Mouse (Mus musculus): ENCODE results near the gene Nhlrc4. TPM values are rescaled to one million over a fixed set of nuclear protein-coding genes. Genes with fewer than 3 reads are reported as not detected.

The Nhlrc4 gene
- polyA plus RNA-seq (2014; fragmentation: Nextera tagmentation; extraction: Ambion mirVana) = not detected in 2 replicates

- ATAC-seq (ENCODE audit: insufficient read depth) = no peak
- Histone ChIP-seq H3K27ac (ENCODE audit: low read depth) (no peak within 1 kb of the TSS), H3K36me3 (ENCODE audit: insufficient read depth) (no peaks in the 10 kb centered on the region), H3K9ac (0 out of 2 replicates have a peak within 1 kb of the TSS, but pooled peaks have one; percentile 20), H3K4me3 (ENCODE audit: low read depth, low read length) (no peak within 1 kb of the TSS), H3K9me3 (ENCODE audit: low read depth, low read length) (no peaks in the 10 kb centered on the region), H3K4me1 (ENCODE audit: insufficient read depth) (no peaks in the 10 kb centered on the region; the same call in 1 of the 2 replicates), H3K27me3 (ENCODE audit: insufficient read depth, low read length) (no peaks in the 10 kb centered on the region), H3K4me2 (no peak within 1 kb of the TSS)
- 52% methylated on average over 6 of the region's 6 CpGs for WGBS
- no peak for DNase-seq
- TF ChIP-seq CTCF (IDR thresholded peaks at IDR 0.05; ENCODE audit: low read depth) = no peak
These were observed at the start of gene Nhlrc4, which contains the start of gene Pigq for GRCm38 (mm10) chr17:25944366-25945163. Gene Nhlrc4 (minus strand): TSS chr17:25944961. Gene Pigq (minus strand): TSS chr17:25944936.

- no peak overlapping the region for H3K4me3 ChIP-seq (ENCODE audit: low read depth, low read length)
- DNase-seq = no peak
- ATAC-seq (ENCODE audit: insufficient read depth) = no peak
- no peak for TF ChIP-seq CTCF (IDR thresholded peaks at IDR 0.05; ENCODE audit: low read depth)
- no peak overlapping the region for H3K9ac ChIP-seq
- H3K36me3 ChIP-seq (ENCODE audit: insufficient read depth) = peaks cover 67% of the 10 kb centered on the region
- no peaks in the 10 kb centered on the region for H3K9me3 ChIP-seq (ENCODE audit: low read depth, low read length)
- 82% methylated on average over 3 of the region's 3 CpGs for WGBS
- no peak overlapping the region for H3K4me2 ChIP-seq
- no peaks in the 10 kb centered on the region for H3K27me3 ChIP-seq (ENCODE audit: insufficient read depth, low read length)
- no peak overlapping the region for H3K27ac ChIP-seq (ENCODE audit: low read depth)
- no peaks in the 10 kb centered on the region for H3K4me1 ChIP-seq (ENCODE audit: insufficient read depth)
These were observed 48.7 kb upstream of the Nhlrc4 start for GRCm38 (mm10) chr17:25993489-25993888.

DNA sequence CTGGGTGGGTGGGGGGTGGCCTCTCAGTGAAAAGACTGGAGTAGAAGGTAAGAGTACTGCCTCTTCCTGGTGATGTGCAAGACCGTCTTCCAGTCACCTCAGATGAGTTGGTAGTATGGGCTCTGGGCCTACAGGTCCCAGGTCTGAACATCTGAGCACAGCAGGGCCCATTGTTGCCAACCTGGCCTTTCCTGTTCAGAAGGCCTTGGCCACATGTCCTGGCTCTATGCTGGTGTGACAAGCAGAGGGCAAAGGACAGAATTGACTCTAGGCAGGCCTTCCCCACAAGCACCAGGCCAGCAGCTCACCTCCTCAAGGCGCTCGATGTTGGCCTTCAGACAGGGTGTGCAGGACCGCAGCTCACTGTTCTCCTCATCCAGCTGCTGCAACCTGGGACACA lies 47.5 kb upstream of the Nhlrc4 start:
- WGBS = 98% methylated on average over 4 of the region's 4 CpGs
- TF ChIP-seq CTCF (IDR thresholded peaks at IDR 0.05; ENCODE audit: low read depth) = no peak
- Histone ChIP-seq H3K9ac (no peak overlapping the region), H3K27me3 (ENCODE audit: insufficient read depth, low read length) (no peaks in the 10 kb centered on the region), H3K4me2 (no peak overlapping the region), H3K36me3 (ENCODE audit: insufficient read depth) (peaks cover 59% of the 10 kb centered on the region), H3K27ac (ENCODE audit: low read depth) (no peak overlapping the region), H3K4me3 (ENCODE audit: low read depth, low read length) (no peak overlapping the region), H3K4me1 (ENCODE audit: insufficient read depth) (no peaks in the 10 kb centered on the region), H3K9me3 (ENCODE audit: low read depth, low read length) (no peaks in the 10 kb centered on the region)
- no peak for ATAC-seq (ENCODE audit: insufficient read depth)
- no peak for DNase-seq

DNA sequence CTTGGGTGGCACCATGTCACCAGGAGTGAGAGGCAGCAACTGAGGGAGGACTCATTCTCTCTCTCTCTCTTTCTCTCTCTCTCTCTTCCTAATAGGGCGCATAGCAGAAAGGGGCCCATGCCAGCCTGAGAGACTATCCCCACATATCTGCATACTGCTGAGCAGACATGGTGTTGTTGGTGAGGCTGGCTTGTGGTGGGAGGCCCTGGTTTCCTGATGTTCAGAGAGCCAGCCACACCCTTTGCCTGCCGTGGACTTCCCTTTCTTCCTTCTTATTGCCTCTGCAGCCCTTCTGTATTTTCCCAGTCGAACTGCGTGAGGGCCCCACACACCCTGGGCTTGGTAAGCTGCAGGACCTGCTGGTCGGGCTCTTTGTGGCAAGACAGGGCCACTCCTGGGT lies 45.6 kb upstream of the Nhlrc4 start:
- no peak for TF ChIP-seq CTCF (IDR thresholded peaks at IDR 0.05; ENCODE audit: low read depth)
- DNase-seq = no peak
- Histone ChIP-seq H3K4me1 (ENCODE audit: insufficient read depth) (no peaks in the 10 kb centered on the region), H3K36me3 (ENCODE audit: insufficient read depth) (peaks cover 51% of the 10 kb centered on the region), H3K9me3 (ENCODE audit: low read depth, low read length) (no peaks in the 10 kb centered on the region), H3K27me3 (ENCODE audit: insufficient read depth, low read length) (no peaks in the 10 kb centered on the region), H3K27ac (ENCODE audit: low read depth) (no peak overlapping the region), H3K9ac (no peak overlapping the region), H3K4me2 (no peak overlapping the region), H3K4me3 (ENCODE audit: low read depth, low read length) (no peak overlapping the region)
- 90% methylated on average over 5 of the region's 5 CpGs for WGBS
- no peak for ATAC-seq (ENCODE audit: insufficient read depth)

DNA sequence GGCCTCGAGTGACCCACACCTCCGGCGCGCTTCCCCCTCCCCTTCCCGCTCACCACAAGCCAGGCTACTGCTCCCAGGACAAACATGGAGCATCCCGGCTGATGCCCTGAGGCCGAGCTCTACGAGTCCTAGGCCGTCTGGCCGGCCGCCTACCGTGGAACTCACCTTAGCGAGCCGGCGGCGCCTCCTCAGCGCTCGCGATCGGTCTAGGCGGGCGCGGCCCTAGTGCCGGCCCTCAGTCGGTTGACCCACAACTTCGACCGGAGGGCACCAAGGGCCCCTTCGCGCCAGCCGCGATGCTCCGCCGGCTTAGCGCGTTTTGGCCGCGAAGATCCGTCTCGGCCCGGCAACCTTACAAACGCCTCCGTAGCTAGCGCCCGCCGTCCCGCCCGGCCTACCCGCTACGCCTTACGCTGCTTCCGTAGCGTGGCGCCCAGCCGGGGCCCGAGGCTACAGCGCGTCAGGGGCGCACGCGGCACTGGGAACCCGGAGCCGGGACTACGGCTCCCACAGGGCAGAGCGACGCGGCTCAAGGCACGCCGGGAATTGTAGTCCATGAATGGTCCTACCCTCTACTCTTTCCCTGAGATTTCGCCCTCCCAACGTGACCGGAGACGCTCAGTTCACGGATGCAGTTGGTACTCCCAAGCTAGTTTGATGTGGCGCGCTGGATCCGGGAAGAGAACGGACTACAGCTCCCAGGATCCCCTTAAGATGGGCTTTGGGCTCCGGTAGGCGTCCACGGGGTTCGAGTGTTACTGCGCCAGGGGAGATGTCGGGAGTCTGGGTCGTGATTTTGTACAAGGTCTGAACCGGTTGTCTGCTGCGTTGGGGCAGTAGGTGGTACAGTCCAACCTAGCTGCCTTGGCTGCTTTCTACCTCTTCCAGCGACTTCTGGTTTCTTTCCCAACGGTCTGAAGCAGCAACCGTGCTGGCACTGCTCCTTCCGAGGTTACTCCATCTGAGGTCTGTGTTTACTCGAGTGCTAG lies 40.8 kb upstream of the Nhlrc4 start, which contains the start of gene Capn15:
TSS of gene Capn15 (minus strand) at position 491 of the 989 bp plus-strand sequence.
- Histone ChIP-seq H3K36me3 (ENCODE audit: insufficient read depth) (peaks cover 18% of the 10 kb centered on the region), H3K27ac (ENCODE audit: low read depth) (peak within 1 kb of the TSS; percentile 62), H3K9me3 (ENCODE audit: low read depth, low read length) (no peaks in the 10 kb centered on the region), H3K4me3 (ENCODE audit: low read depth, low read length) (peak within 1 kb of the TSS; percentile 95), H3K4me2 (peak within 1 kb of the TSS; percentile 88), H3K9ac (peak within 1 kb of the TSS; percentile 88), H3K27me3 (ENCODE audit: insufficient read depth, low read length) (no peaks in the 10 kb centered on the region), H3K4me1 (ENCODE audit: insufficient read depth) (0 out of 2 replicates have a peak, but pooled peaks cover 6% of the 10 kb centered on the region)
- DNase-seq (peak; percentile 99), ATAC-seq (ENCODE audit: insufficient read depth) (peak; percentile 100)
- TF ChIP-seq CTCF (IDR thresholded peaks at IDR 0.05; ENCODE audit: low read depth) = no peak
- under 1% methylated on average over 91 of the region's 91 CpGs for WGBS

GRCm38 (mm10) chr17:25984556-25985305 lies 40.0 kb upstream of the Nhlrc4 start:
- 9% methylated on average over 17 of the region's 17 CpGs for WGBS

More at GRCm38 (mm10) chr17:25984556-25985305, 40.0 kb upstream of the Nhlrc4 start:
- DNase-seq (peak; percentile 16), ATAC-seq (ENCODE audit: insufficient read depth) (no peak)
- H3K9me3 ChIP-seq (ENCODE audit: low read depth, low read length) = no peaks in the 10 kb centered on the region
- peak overlapping the region; percentile 62; the same call in 1 of the 2 replicates for H3K27ac ChIP-seq (ENCODE audit: low read depth)
- H3K27me3 ChIP-seq (ENCODE audit: insufficient read depth, low read length) = no peaks in the 10 kb centered on the region
- H3K36me3 ChIP-seq (ENCODE audit: insufficient read depth) = peaks cover 9% of the 10 kb centered on the region; the same call in 1 of the 2 replicates
- peak overlapping the region; percentile 88 for H3K4me2 ChIP-seq
- H3K4me3 ChIP-seq (ENCODE audit: low read depth, low read length) = peak overlapping the region; percentile 95
- H3K4me1 ChIP-seq (ENCODE audit: insufficient read depth) = 0 out of 2 replicates have a peak, but pooled peaks cover 6% of the 10 kb centered on the region
- H3K9ac ChIP-seq = peak overlapping the region; percentile 88
- no peak for TF ChIP-seq CTCF (IDR thresholded peaks at IDR 0.05; ENCODE audit: low read depth)
